ENCODE assay signal across 25 mouse cellular contexts in genomic region chr16:18785025-18785424, GRCm38 (mm10). TPM values are rescaled to one million over a fixed set of nuclear protein-coding genes. Genes with fewer than 3 reads are reported as not detected.
DNase-seq lines count a peak whose midpoint lies in the region; ATAC-seq and TF ChIP-seq lines count a peak whose summit lies in the region.
"Had no signal": no experiment of that assay in that cellular context is flagged by ENCODE, and none has a peak within 500 bp of the region (broad histone marks: within the 10 kb centered on the region; RNA-seq: fewer than 3 reads in every experiment).

No protein-coding gene starts in this region.

- H3K27ac ChIP-seq in liver, embryonic 13.5 days: peak overlapping the region; percentile 73
- H3K27ac ChIP-seq in liver, postnatal 0 days (ENCODE audit: low read depth): no peak overlapping the region
- H3K27ac ChIP-seq in hindbrain, embryonic 12.5 days: no peak overlapping the region
- H3K27ac ChIP-seq: embryonic facial prominence, embryonic 12.5 days; forebrain, embryonic 10.5 days; forebrain, embryonic 15.5 days; heart, embryonic 10.5 days; hindbrain, embryonic 10.5 days; hindbrain, embryonic 15.5 days had no signal

- 0 out of 2 replicates have a peak, but pooled peaks have one; percentile 10 for ATAC-seq in erythroblast, adult 5-6 weeks (replicated peaks; ENCODE audit: low FRiP score, poor library complexity, severe bottlenecking)
- peak; percentile 59 for ATAC-seq in erythroid progenitor cell, adult 5-6 weeks (replicated peaks; ENCODE audit: low FRiP score, poor library complexity, severe bottlenecking)
- peak; percentile 88 for ATAC-seq in liver, embryonic 13.5 days (ENCODE audit: low read depth)
- peak; percentile 46 for ATAC-seq in liver, postnatal 0 days
- no peak for ATAC-seq in hindbrain, embryonic 12.5 days (ENCODE audit: low FRiP score)
- ATAC-seq: forebrain, embryonic 15.5 days had no signal

- peak overlapping the region; percentile 41 for H3K4me2 ChIP-seq in liver, embryonic 13.5 days
- H3K4me2 ChIP-seq in liver, postnatal 0 days (ENCODE audit: low read depth, low read length): no peak overlapping the region
- H3K4me2 ChIP-seq in hindbrain, embryonic 12.5 days (replicated peaks): no peak overlapping the region
- H3K4me2 ChIP-seq: embryonic facial prominence, embryonic 12.5 days; forebrain, embryonic 15.5 days; hindbrain, embryonic 15.5 days had no signal

- WGBS in liver, embryonic 13.5 days (ENCODE audit: insufficient replicate concordance): 59% methylated on average over 7 of the region's 7 CpGs
- WGBS in liver, postnatal 0 days (ENCODE audit: insufficient replicate concordance): 84% methylated on average over 7 of the region's 7 CpGs
- WGBS in hindbrain, embryonic 12.5 days: 93% methylated on average over 7 of the region's 7 CpGs

- no peak overlapping the region for H3K4me3 ChIP-seq in liver, embryonic 13.5 days (replicated peaks)
- H3K4me3 ChIP-seq in liver, postnatal 0 days (ENCODE audit: low read depth, low read length): no peak overlapping the region
- H3K4me3 ChIP-seq in hindbrain, embryonic 12.5 days: no peak overlapping the region
- H3K4me3 ChIP-seq: embryonic facial prominence, embryonic 12.5 days; forebrain, embryonic 10.5 days; forebrain, embryonic 15.5 days; heart, embryonic 10.5 days; hindbrain, embryonic 10.5 days; hindbrain, embryonic 15.5 days had no signal

- H3K36me3 ChIP-seq in liver, embryonic 13.5 days: peaks cover 92% of the 10 kb centered on the region
- peaks cover 59% of the 10 kb centered on the region for H3K36me3 ChIP-seq in liver, postnatal 0 days (replicated peaks; ENCODE audit: insufficient read depth, low read length)
- H3K36me3 ChIP-seq in hindbrain, embryonic 12.5 days: peaks cover 52% of the 10 kb centered on the region
- H3K36me3 ChIP-seq: forebrain, embryonic 15.5 days; hindbrain, embryonic 15.5 days had no signal

- DNase-seq in liver, embryonic 13.5 days: peak; percentile 24
- no peak for DNase-seq in liver, postnatal 0 days
- no peak for DNase-seq in spleen, adult 18-20 months
- no peak for DNase-seq in gastrocnemius, postnatal 14 days
- no peak for DNase-seq in thymus, postnatal 4 days
- DNase-seq: adrenal gland, adult 2 months; adrenal gland, postnatal 25 days; cerebellum, adult 8-10 months; cerebellum, postnatal 25 days; gastrocnemius, postnatal 25 days; heart, adult 18-20 months; heart, postnatal 10 days had no signal

- intact Hi-C loops in gastrocnemius, postnatal 14 days (cut with DNase I; ENCODE audit: low total_unique reads): no loop called here

- H3K9ac ChIP-seq in liver, embryonic 13.5 days: 0 out of 2 replicates have a peak overlapping the region, but pooled peaks have one; percentile 4
- H3K9ac ChIP-seq in liver, postnatal 0 days (replicated peaks): no peak overlapping the region
- no peak overlapping the region for H3K9ac ChIP-seq in hindbrain, embryonic 12.5 days
- H3K9ac ChIP-seq: embryonic facial prominence, embryonic 12.5 days; forebrain, embryonic 15.5 days; hindbrain, embryonic 15.5 days had no signal

- no peak for TF ChIP-seq CTCF in liver, postnatal 0 days (IDR thresholded peaks at IDR 0.05; ENCODE audit: low read depth)

- H3K4me1 ChIP-seq in liver, embryonic 13.5 days (replicated peaks): peaks cover 31% of the 10 kb centered on the region
- no peaks in the 10 kb centered on the region for H3K4me1 ChIP-seq in liver, postnatal 0 days (ENCODE audit: insufficient read depth)
- H3K4me1 ChIP-seq in hindbrain, embryonic 12.5 days: no peaks in the 10 kb centered on the region
- H3K4me1 ChIP-seq: embryonic facial prominence, embryonic 12.5 days; forebrain, embryonic 10.5 days; forebrain, embryonic 15.5 days; heart, embryonic 10.5 days; hindbrain, embryonic 10.5 days; hindbrain, embryonic 15.5 days had no signal

- no peak for TF ChIP-seq EP300 in liver, postnatal 0 days (IDR thresholded peaks at IDR 0.05; ENCODE audit: low read depth)

- peaks cover under 1% of the 10 kb centered on the region; the same call in 1 of the 2 replicates for H3K27me3 ChIP-seq in liver, embryonic 13.5 days
- no peaks in the 10 kb centered on the region for H3K27me3 ChIP-seq in liver, postnatal 0 days (ENCODE audit: insufficient read depth, low read length)
- no peaks in the 10 kb centered on the region for H3K27me3 ChIP-seq in hindbrain, embryonic 12.5 days
- H3K27me3 ChIP-seq: embryonic facial prominence, embryonic 12.5 days; forebrain, embryonic 15.5 days; hindbrain, embryonic 15.5 days had no signal

- no peaks in the 10 kb centered on the region for H3K9me3 ChIP-seq in liver, embryonic 13.5 days (replicated peaks)
- H3K9me3 ChIP-seq in liver, postnatal 0 days (ENCODE audit: low read length): no peaks in the 10 kb centered on the region
- H3K9me3 ChIP-seq in hindbrain, embryonic 12.5 days (replicated peaks): no peaks in the 10 kb centered on the region
- H3K9me3 ChIP-seq: embryonic facial prominence, embryonic 12.5 days; forebrain, embryonic 10.5 days; forebrain, embryonic 15.5 days; heart, embryonic 10.5 days; hindbrain, embryonic 10.5 days; hindbrain, embryonic 15.5 days had no signal

RNA-seq across cellular contexts. Expression of gene Cldn5, which starts 8.4 kb away (rescaled TPM):
- not detected in 2 replicates for total RNA-seq in erythroblast, adult 5-6 weeks (2015; ENCODE audit: low replicate concordance)
- total RNA-seq in erythroblast, adult 5-6 weeks (2017; ENCODE audit: low replicate concordance): not detected in 2 replicates
- total RNA-seq in erythroid progenitor cell, adult 5-6 weeks (2015; ENCODE audit: low replicate concordance): not detected in 2 replicates
- not detected in 2 replicates for total RNA-seq in erythroid progenitor cell, adult 5-6 weeks (2017; ENCODE audit: low replicate concordance)
- polyA plus RNA-seq in liver, embryonic 13.5 days (2015; fragmentation: Nextera tagmentation; extraction: Ambion mirVana): 7.8 and 8.3 TPM in 2 replicates
- 11.5 and 13.9 TPM in 2 replicates for polyA plus RNA-seq in liver, postnatal 0 days (2015; fragmentation: Nextera tagmentation; extraction: Ambion mirVana)
- 30.0 and 35.1 TPM in 2 replicates for polyA plus RNA-seq in hindbrain, embryonic 12.5 days (2016; fragmentation: Nextera tagmentation; extraction: Ambion mirVana)
- total RNA-seq in gastrocnemius, postnatal 14 days (2021): 10 to 100 TPM; 31.4 to 38.9 TPM

RNA-seq across cellular contexts. Expression of gene Ufd1, which starts 26.6 kb away (rescaled TPM):
- total RNA-seq in erythroblast, adult 5-6 weeks (2015; ENCODE audit: low replicate concordance): 26.1 and 27.3 TPM in 2 replicates
- total RNA-seq in erythroblast, adult 5-6 weeks (2017; ENCODE audit: low replicate concordance): 32.5 and 54.9 TPM in 2 replicates
- total RNA-seq in erythroid progenitor cell, adult 5-6 weeks (2015; ENCODE audit: low replicate concordance): 59.5 and 75.3 TPM in 2 replicates
- total RNA-seq in erythroid progenitor cell, adult 5-6 weeks (2017; ENCODE audit: low replicate concordance): 87.2 and 92.1 TPM in 2 replicates
- 47.0 and 53.3 TPM in 2 replicates for polyA plus RNA-seq in liver, embryonic 13.5 days (2015; fragmentation: Nextera tagmentation; extraction: Ambion mirVana)
- polyA plus RNA-seq in liver, postnatal 0 days (2015; fragmentation: Nextera tagmentation; extraction: Ambion mirVana): 39.2 and 41.0 TPM in 2 replicates
- 96.5 and 115 TPM in 2 replicates for polyA plus RNA-seq in hindbrain, embryonic 12.5 days (2016; fragmentation: Nextera tagmentation; extraction: Ambion mirVana)
- 10 to 100 TPM; 44.4 to 48.9 TPM for total RNA-seq in gastrocnemius, postnatal 14 days (2021)

RNA-seq across cellular contexts. Expression of gene Cdc45, which starts 26.8 kb away (rescaled TPM):
- 21.7 and 23.6 TPM in 2 replicates for total RNA-seq in erythroblast, adult 5-6 weeks (2015; ENCODE audit: low replicate concordance)
- total RNA-seq in erythroblast, adult 5-6 weeks (2017; ENCODE audit: low replicate concordance): 28.5 and 33.2 TPM in 2 replicates
- 66.7 and 83.3 TPM in 2 replicates for total RNA-seq in erythroid progenitor cell, adult 5-6 weeks (2015; ENCODE audit: low replicate concordance)
- total RNA-seq in erythroid progenitor cell, adult 5-6 weeks (2017; ENCODE audit: low replicate concordance): 61.0 and 72.0 TPM in 2 replicates
- polyA plus RNA-seq in liver, embryonic 13.5 days (2015; fragmentation: Nextera tagmentation; extraction: Ambion mirVana): 46.2 and 51.5 TPM in 2 replicates
- 15.8 and 18.7 TPM in 2 replicates for polyA plus RNA-seq in liver, postnatal 0 days (2015; fragmentation: Nextera tagmentation; extraction: Ambion mirVana)
- 27.3 and 28.1 TPM in 2 replicates for polyA plus RNA-seq in hindbrain, embryonic 12.5 days (2016; fragmentation: Nextera tagmentation; extraction: Ambion mirVana)
- total RNA-seq in gastrocnemius, postnatal 14 days (2021): 1 to 10 TPM; 2.4 to 2.6 TPM

RNA-seq across cellular contexts. Expression of gene 2510002D24Rik, which starts 51.4 kb away (rescaled TPM):
- total RNA-seq in erythroblast, adult 5-6 weeks (2015; ENCODE audit: low replicate concordance): 12.7 and 14.0 TPM in 2 replicates
- 6.3 and 10.9 TPM in 2 replicates for total RNA-seq in erythroblast, adult 5-6 weeks (2017; ENCODE audit: low replicate concordance)
- total RNA-seq in erythroid progenitor cell, adult 5-6 weeks (2015; ENCODE audit: low replicate concordance): 5.4 and 7.5 TPM in 2 replicates
- 3.9 TPM in 2 replicates for total RNA-seq in erythroid progenitor cell, adult 5-6 weeks (2017; ENCODE audit: low replicate concordance)
- 20.3 and 23.8 TPM in 2 replicates for polyA plus RNA-seq in liver, embryonic 13.5 days (2015; fragmentation: Nextera tagmentation; extraction: Ambion mirVana)
- 9.7 and 11.8 TPM in 2 replicates for polyA plus RNA-seq in liver, postnatal 0 days (2015; fragmentation: Nextera tagmentation; extraction: Ambion mirVana)
- 28.4 and 32.7 TPM in 2 replicates for polyA plus RNA-seq in hindbrain, embryonic 12.5 days (2016; fragmentation: Nextera tagmentation; extraction: Ambion mirVana)
- total RNA-seq in gastrocnemius, postnatal 14 days (2021): 10 to 100 TPM; 13.8 to 14.3 TPM

RNA-seq across cellular contexts. Expression of gene Gm28539, which starts 51.4 kb away (rescaled TPM):
- total RNA-seq in erythroblast, adult 5-6 weeks (2015; ENCODE audit: low replicate concordance): not detected in 2 replicates
- total RNA-seq in erythroblast, adult 5-6 weeks (2017; ENCODE audit: low replicate concordance): 2.9 TPM in 1 of 2 replicates, not detected in the other
- not detected in 2 replicates for total RNA-seq in erythroid progenitor cell, adult 5-6 weeks (2015; ENCODE audit: low replicate concordance)
- 15.7 TPM in 1 of 2 replicates, not detected in the other for total RNA-seq in erythroid progenitor cell, adult 5-6 weeks (2017; ENCODE audit: low replicate concordance)
- polyA plus RNA-seq in liver, embryonic 13.5 days (2015; fragmentation: Nextera tagmentation; extraction: Ambion mirVana): not detected in 2 replicates
- not detected in 2 replicates for polyA plus RNA-seq in liver, postnatal 0 days (2015; fragmentation: Nextera tagmentation; extraction: Ambion mirVana)
- polyA plus RNA-seq in hindbrain, embryonic 12.5 days (2016; fragmentation: Nextera tagmentation; extraction: Ambion mirVana): not detected in 2 replicates
- 1 to 10 TPM; 1.3 to 2.1 TPM for total RNA-seq in gastrocnemius, postnatal 14 days (2021)
- total RNA-seq: ES-E14 had no signal
- polyA plus RNA-seq: cortical plate, adult 2 months; embryonic facial prominence, embryonic 12.5 days; forebrain, embryonic 10.5 days; forebrain, embryonic 15.5 days; frontal cortex, adult 2 months; heart, embryonic 10.5 days; heart, embryonic 14.5 days; hindbrain, embryonic 10.5 days had no signal

Comparison
In these comparisons a context has a peak if more than half of its experiments do, and no peak if none do; other contexts are left out.
1. RNA of gene Cldn5, which starts 8.4 kb away (total RNA-seq): 31.4 to 38.9 TPM in gastrocnemius, postnatal 14 days; not detected in erythroblast, adult 5-6 weeks and not detected in erythroid progenitor cell, adult 5-6 weeks; every median in the first group is over 10 times any median in the second.
2. RNA of gene Cdc45, which starts 26.8 kb away (total RNA-seq): 61.0 to 83.3 TPM in erythroid progenitor cell, adult 5-6 weeks and 21.7 to 33.2 TPM in erythroblast, adult 5-6 weeks; 2.4 to 2.6 TPM in gastrocnemius, postnatal 14 days; every median in the first group is over 4 times any median in the second.